Mouse (Mus musculus): Measurements from ENCODE around the gene Gltp.

The Gltp gene

DNA sequence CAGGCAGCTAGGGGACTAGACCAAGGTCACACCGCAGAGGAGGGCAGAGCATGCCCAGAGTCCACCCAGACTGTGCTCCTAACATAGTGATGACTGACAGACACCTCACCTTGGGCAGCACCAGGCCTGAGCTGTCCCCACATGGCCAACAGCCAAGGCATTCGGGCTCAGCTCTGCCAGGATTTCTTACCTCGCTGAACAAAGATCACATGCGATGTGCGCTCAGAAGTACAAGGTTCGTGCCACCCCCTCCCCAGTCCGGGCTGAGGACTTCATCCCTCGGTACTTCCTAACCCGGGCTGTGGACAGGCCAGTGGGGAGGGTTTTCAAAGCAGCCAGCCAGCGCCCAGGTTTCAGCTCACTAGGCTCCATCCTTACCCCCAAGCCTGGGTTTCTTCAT, 33.4 kb downstream of the Gltp start:
- DNase-seq, result peak; percentile 94 to 95

GRCm38 (mm10) chr5:114656305-114656704, 34.5 kb downstream of the Gltp start:
- no peak for DNase-seq

GRCm38 (mm10) chr5:114655721-114656120, 35.1 kb downstream of the Gltp start:
- DNase-seq, result peak; percentile 76 to 83

DNA sequence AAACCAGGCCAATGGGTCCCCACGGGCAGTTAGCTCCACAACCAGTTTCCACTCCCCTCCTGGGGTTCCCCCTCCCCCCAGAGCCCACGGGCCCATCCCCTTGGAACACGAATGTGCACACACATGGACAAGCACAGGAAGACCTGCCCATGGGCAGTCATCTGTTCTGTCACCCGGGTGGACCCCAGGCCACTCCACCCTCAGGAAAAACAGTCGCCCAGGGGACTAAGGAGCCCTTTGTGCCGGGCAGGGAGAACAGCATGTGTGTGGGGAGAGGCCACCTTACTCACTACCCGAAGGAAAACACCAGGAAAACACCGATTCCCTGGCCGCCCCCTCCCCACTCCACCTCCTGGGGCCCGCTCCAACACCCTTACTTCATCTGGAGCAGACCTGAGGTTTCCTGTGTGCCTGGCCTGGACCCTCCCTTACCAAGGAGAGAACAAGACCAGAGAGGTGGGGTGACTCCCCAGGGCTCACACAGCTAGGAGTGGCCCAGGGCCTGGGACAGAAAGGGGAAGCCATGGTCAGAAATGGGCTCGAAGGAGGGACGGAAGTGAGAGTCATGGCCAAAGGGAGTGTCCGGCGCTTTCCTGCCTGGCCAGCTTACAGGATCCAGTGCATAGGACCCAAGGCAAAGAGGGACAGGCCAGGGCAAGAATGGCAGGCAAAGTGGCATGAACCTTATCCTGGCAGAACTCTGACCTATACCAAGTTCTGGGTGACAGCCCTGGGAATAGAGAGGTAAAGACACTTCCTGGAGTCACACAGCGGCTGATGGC, 36.9 kb downstream of the Gltp start:
- no peak for DNase-seq

GRCm38 (mm10) chr5:114651449-114651848, 39.3 kb downstream of the Gltp start:
- DNase-seq, result no peak

DNA sequence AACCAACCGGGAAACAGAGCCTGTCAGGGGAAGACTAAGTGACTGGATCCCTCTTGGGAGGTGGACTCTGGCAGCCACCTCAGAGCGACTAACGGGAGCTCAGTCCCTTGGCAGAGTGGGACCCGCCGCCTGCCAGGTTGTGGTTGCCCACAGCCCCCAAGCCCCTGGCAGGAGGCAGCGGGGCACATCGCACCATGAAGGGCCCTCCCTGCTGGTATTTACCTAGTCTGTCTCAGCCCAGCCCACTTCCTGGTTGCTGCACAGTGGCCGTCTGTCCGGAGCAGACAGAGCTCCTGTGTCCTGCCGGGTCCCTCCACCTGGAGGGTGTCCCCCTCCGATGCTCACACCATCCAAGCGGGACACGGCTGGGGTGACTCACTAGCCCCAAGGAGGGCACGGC, 39.8 kb downstream of the Gltp start:
- DNase-seq, result no peak

DNA sequence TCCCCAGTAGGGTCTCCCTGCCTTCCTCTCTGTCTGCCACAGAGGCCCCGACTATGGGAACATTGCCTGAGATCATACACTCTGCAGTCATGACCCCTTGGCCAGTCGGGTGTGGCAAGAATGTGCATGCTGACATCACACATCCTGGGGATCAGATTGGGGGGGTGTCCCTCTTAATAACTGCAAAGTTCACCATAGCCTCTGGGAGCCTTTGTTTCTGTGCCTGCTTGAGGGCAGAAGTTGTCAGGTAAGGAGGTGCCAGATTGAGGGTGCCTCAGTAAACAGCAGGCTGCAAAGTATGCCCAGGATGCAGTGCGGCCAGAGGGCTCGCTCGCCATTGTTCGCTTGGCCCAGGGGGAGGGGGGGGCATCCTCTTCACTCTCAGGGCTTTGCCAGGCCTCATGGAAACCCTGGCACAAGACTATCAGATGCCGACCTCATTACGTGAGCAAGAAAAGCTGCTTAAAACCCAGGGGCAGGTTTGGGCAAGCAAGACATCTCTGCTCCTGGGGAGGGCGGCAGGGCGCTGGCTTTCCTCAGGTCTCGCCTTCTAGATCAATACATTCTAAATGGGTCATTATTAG, 42.0 kb downstream of the Gltp start:
- peak; percentile 57 to 64 for DNase-seq

DNA sequence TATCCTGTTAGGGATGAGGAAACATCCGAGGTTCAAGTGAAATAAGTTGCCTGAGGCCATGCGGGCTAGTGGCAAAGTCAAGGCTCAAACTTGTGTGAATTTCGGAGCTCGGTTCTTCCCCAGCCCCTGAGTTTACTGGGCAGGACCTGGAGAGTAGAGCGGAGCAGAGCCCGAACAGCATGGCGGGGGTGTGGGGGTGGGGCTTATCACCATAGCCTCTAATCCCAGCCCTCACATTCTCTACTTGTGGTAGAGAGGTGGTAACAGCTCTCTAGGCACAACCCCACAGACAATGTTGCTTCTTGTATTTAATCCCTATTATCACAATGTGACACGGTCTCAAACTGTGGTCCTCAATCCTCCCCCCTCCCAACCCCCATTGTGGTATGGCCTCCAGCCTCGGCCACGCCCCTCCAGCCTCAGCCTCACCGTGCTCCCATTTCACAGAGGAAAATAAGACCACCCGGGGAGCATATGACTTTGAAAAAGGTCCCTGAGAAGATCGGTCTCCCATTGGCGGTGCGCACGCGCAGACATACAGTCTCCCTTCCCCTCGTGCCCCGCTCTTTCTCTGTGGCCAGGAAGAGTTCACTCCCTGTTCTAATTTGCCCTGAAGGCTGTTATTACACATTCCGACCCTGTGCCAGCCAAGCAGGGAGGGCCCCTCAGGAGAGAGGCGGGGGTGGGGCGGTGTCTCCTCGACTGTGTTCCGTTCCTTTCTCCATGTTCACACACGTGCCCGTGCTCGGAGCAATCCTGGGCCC, 43.4 kb downstream of the Gltp start:
- peak in 1 of 2 experiments; percentile 65 for DNase-seq

DNA sequence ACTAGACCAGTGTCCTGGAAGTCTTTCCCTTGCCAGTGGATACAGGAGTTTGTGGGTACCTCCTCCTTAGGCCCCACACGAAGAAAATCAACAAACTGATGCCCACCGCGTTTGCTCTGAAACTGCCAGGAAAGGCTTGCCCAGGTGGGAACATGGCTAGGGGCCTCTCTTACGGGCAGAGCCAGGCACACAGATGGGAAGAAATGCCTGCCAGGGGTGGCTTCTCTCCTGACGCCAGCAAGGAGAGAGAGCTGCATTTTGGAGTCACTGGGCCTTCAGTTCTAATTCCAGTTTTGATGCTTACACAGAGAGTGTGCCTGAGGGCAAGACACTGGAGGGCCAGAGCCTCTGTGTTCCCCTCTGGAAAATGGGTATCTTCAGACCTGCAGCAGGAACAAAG, 44.9 kb downstream of the Gltp start:
- no peak for DNase-seq

- no peak for DNase-seq
These were observed 45.9 kb downstream of the Gltp start for GRCm38 (mm10) chr5:114644918-114645317.

DNA sequence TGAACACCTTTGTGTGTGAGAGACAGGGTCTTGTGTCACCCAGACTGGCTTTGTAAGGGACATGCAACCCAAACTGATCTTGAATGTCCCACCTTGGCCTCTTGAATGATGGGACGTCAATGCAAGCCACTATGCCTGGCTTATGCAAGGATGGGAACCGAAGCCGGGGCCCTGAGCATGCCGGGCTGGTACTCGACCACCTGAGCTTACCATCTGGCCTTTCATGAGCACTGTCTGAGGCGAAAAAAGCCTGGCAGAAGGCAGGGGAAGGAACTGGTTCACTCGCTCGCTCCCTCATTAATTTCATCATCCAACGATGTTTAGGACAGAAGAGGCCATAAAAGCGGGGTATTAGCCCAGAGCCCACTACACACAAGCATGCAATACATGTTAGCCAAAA, 50.0 kb downstream of the Gltp start:
- DNase-seq, result no peak

- DNase-seq, result no peak
These were observed 51.2 kb downstream of the Gltp start for GRCm38 (mm10) chr5:114639645-114639957.

DNA sequence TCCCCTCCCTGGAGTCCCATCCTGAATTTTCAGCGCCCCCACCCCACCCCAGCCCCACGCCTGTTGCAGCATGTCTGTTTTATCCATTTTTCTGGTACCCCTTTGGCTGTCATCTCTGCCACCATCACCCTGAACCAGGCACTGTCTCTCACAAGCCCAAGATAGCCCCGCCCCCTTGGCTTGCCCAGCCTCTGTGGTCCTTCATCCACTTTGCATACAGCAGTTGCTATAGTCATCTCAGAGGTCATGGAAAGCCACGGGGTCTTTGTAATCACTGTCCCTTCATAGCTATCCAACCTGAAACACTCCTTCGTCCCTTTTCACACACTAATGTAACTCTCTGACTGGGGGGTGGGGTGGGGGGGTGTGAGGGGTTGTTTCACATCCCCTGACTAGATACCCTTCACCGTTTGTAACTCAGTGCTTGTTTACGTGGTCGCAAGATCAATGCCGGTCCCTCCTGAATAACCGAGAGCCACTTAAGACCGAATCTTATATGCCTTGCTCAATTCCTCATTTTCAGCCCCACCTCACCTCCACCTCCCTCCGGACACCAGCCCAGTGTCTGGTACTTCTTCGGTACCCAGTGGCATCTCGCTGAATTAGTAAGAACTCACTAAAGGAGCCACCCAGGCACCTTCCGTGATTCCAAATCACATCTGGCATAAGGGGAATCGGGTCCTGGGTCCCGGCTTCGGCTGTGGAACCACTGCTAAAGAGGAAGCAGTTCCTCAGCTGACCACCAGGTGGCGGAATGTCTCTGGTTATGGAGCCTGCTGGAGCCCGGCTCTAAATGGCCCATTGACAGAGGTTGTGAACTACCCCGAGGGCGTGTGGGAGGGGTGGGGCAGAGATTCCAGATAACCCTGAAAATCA, 51.8 kb downstream of the Gltp start:
- DNase-seq, result peak; percentile 78 to 92

GRCm38 (mm10) chr5:114636091-114636490, 54.7 kb downstream of the Gltp start:
- no peak for DNase-seq

GRCm38 (mm10) chr5:114631336-114631735, 59.4 kb downstream of the Gltp start:
- DNase-seq, result peak in 1 of 2 experiments; percentile 52

DNA sequence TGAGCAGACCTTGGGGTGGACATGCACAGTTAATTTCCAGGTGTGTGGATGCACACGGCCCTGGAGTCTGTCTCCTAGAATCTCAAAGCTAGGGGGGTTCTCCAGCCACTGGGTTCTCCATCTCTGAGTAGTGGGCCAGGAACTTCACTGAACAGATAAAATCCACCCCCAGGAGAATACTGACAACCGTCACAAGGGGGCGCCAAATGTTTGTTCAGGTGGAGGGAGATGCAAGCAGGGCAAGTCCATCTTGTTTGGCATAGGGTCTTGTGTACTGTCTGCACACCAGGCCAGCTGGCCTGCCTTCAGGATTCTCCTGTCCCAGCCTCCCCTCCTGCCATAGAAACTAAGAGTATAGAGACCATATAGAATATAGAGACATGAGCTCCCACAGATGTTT, 65.2 kb downstream of the Gltp start:
- DNase-seq, result peak in 1 of 2 experiments; percentile 39

- DNase-seq, result peak in 1 of 2 experiments; percentile 45
These were observed 70.5 kb downstream of the Gltp start for GRCm38 (mm10) chr5:114620305-114620704.

All from kidney, adult 8-10 months (tissue).